Comparison of ENCODE assay signal across 26 mouse cellular contexts in the genomic region with DNA sequence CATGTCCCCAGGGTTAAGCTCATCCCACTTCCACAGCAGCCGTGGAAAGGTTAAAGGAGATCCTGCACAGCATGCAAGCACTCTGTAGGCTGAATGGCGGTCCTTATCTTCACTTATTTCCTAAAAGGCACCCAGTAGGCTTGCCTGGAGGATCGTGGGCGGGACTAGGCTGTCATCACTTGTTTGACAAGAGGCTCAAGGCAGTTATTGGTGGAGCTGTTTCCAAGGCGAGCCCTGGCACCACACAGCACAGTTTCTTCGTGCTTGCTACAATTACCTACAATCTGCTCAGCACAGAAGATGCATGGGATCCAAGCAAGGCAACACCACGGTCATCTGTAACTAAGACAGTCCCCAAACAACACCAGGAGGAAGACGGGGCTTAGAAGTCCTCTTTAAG.
DNase-seq lines count a peak whose midpoint lies in the region; ATAC-seq and TF ChIP-seq lines count a peak whose summit lies in the region.
"Had no signal": no experiment of that assay in that cellular context is flagged by ENCODE, and none has a peak within 500 bp of the region (broad histone marks: within the 10 kb centered on the region; RNA-seq: fewer than 3 reads in every experiment).

No protein-coding gene starts in this region.

- peak; percentile 67; the same call in 1 of the 2 replicates for ATAC-seq in heart, embryonic 15.5 days (replicated peaks; ENCODE audit: insufficient number of reproducible peaks, insufficient read depth, low FRiP score, low read depth)
- ATAC-seq in monocyte, adult 5-6 weeks (replicated peaks; ENCODE audit: insufficient number of reproducible peaks, low FRiP score, low TSS enrichment, poor library complexity, severe bottlenecking): no peak
- ATAC-seq in intestine, postnatal 0 days: no peak
- ATAC-seq: activated CD4-positive, CD25-positive, alpha-beta regulatory T cell, adult 4 months; intestine, embryonic 15.5 days; liver, postnatal 0 days; midbrain, embryonic 16.5 days; Patski had no signal

- no peaks in the 10 kb centered on the region for H3K79me2 ChIP-seq in MEL (ENCODE audit: control insufficient read depth, insufficient read depth, low read length, poor library complexity)

- whole genome bisulfite sequencing in heart, embryonic 15.5 days: 21% methylated on average over 8 of the region's 8 CpGs
- WGBS in intestine, postnatal 0 days: 64% methylated on average over 8 of the region's 8 CpGs

- no peaks in the 10 kb centered on the region for H3K9me3 ChIP-seq in MEL (replicated peaks; ENCODE audit: insufficient read depth, low read length)
- no peaks in the 10 kb centered on the region for H3K9me3 ChIP-seq in heart, embryonic 15.5 days (replicated peaks)
- H3K9me3 ChIP-seq in intestine, postnatal 0 days (ENCODE audit: control insufficient read depth): no peaks in the 10 kb centered on the region
- H3K9me3 ChIP-seq: hindbrain, embryonic 15.5 days; intestine, embryonic 15.5 days; limb, embryonic 12.5 days; midbrain, embryonic 10.5 days; neural tube, embryonic 15.5 days had no signal

- no peak for TF ChIP-seq RAD21 in MEL (IDR thresholded peaks at IDR 0.05; ENCODE audit: low read depth, low read length)

- H3K4me2 ChIP-seq in heart, embryonic 15.5 days: no peak overlapping the region
- H3K4me2 ChIP-seq in intestine, postnatal 0 days (replicated peaks; ENCODE audit: low read depth): no peak overlapping the region
- H3K4me2 ChIP-seq: hindbrain, embryonic 15.5 days; intestine, embryonic 15.5 days; limb, embryonic 12.5 days; liver, embryonic 11.5 days; neural tube, embryonic 15.5 days had no signal

- H3K4me1 ChIP-seq in MEL (ENCODE audit: control insufficient read depth in 1 of 2, insufficient read depth in 2 of 2, low read length in 2 of 2): no peaks in the 10 kb centered on the region
- H3K4me1 ChIP-seq in heart, embryonic 15.5 days (replicated peaks): peaks cover 38% of the 10 kb centered on the region
- no peaks in the 10 kb centered on the region for H3K4me1 ChIP-seq in intestine, postnatal 0 days (replicated peaks; ENCODE audit: control insufficient read depth, insufficient read depth, low read length)
- H3K4me1 ChIP-seq: hindbrain, embryonic 15.5 days; neural tube, embryonic 15.5 days had no signal

- no peak overlapping the region for H3K4me3 ChIP-seq in MEL (ENCODE audit: control insufficient read depth in 1 of 2, insufficient read depth in 1 of 2, low read depth in 2 of 2, low read length in 2 of 2)
- no peak overlapping the region for H3K4me3 ChIP-seq in heart, embryonic 15.5 days
- H3K4me3 ChIP-seq in intestine, postnatal 0 days (ENCODE audit: low read depth, low read length): no peak overlapping the region
- H3K4me3 ChIP-seq: hindbrain, embryonic 15.5 days; intestine, embryonic 15.5 days; layer of hippocampus, adult 2 months; limb, embryonic 12.5 days; midbrain, embryonic 10.5 days; neural tube, embryonic 15.5 days had no signal

- no peaks in the 10 kb centered on the region for H3K36me3 ChIP-seq in MEL (ENCODE audit: control insufficient read depth in 1 of 2, insufficient read depth in 2 of 2, low read length in 2 of 2)
- H3K36me3 ChIP-seq in heart, embryonic 15.5 days: no peaks in the 10 kb centered on the region
- no peaks in the 10 kb centered on the region for H3K36me3 ChIP-seq in intestine, postnatal 0 days (ENCODE audit: control insufficient read depth, insufficient read depth)
- H3K36me3 ChIP-seq: hindbrain, embryonic 15.5 days; intestine, embryonic 15.5 days; limb, embryonic 12.5 days; midbrain, embryonic 10.5 days; neural tube, embryonic 15.5 days had no signal

- peak; percentile 23 for DNase-seq in MEL (ENCODE audit: low read depth, low spot score)
- DNase-seq in MN1 (ENCODE audit: low spot score): peak; percentile 13
- DNase-seq in heart, adult 9 months (ENCODE audit: low spot score in 2 of 2): peak; percentile 26 to 35
- no peak for DNase-seq in cerebellum, adult 9-11 months
- DNase-seq in adipocyte (ENCODE audit: low spot score): no peak
- DNase-seq: adrenal gland, postnatal 10 days; cerebellum, postnatal 10 days; gastrocnemius, postnatal 25 days; kidney, postnatal 25 days; liver, postnatal 0 days; lung, postnatal 10 days; right cerebral cortex, postnatal 14 days; thymus, postnatal 14 days had no signal

- H3K9ac ChIP-seq in MEL (ENCODE audit: control insufficient read depth, low read depth, low read length, poor library complexity, severe bottlenecking): no peak overlapping the region
- H3K9ac ChIP-seq in heart, embryonic 15.5 days: no peak overlapping the region
- H3K9ac ChIP-seq in intestine, postnatal 0 days (ENCODE audit: low read depth, low read length): no peak overlapping the region
- H3K9ac ChIP-seq: hindbrain, embryonic 15.5 days; intestine, embryonic 15.5 days; limb, embryonic 12.5 days; liver, postnatal 0 days; neural tube, embryonic 15.5 days had no signal

- no peak for TF ChIP-seq EP300 in MEL (IDR thresholded peaks at IDR 0.05; ENCODE audit: low read depth in 1 of 2, low read length in 2 of 2)

- H3K27me3 ChIP-seq in MEL (ENCODE audit: control insufficient read depth in 1 of 2, insufficient read depth in 2 of 2, low read length in 2 of 2): peaks cover 0 to 1% of the 10 kb centered on the region in 2 experiments; a peak in 1 of 4 replicates
- no peaks in the 10 kb centered on the region for H3K27me3 ChIP-seq in heart, embryonic 15.5 days
- no peaks in the 10 kb centered on the region for H3K27me3 ChIP-seq in intestine, postnatal 0 days (replicated peaks; ENCODE audit: control insufficient read depth, insufficient read depth, low read length)
- H3K27me3 ChIP-seq: hindbrain, embryonic 15.5 days; intestine, embryonic 15.5 days; limb, embryonic 12.5 days; neural tube, embryonic 15.5 days; Patski had no signal

- H3K27ac ChIP-seq in MEL (ENCODE audit: control insufficient read depth, low read depth, low read length): no peak overlapping the region
- peak overlapping the region; percentile 88 for H3K27ac ChIP-seq in heart, embryonic 15.5 days
- no peak overlapping the region for H3K27ac ChIP-seq in intestine, postnatal 0 days (ENCODE audit: low read depth, low read length)
- H3K27ac ChIP-seq: hindbrain, embryonic 15.5 days; intestine, embryonic 15.5 days; layer of hippocampus, adult 2 months; limb, embryonic 12.5 days; midbrain, embryonic 10.5 days; neural tube, embryonic 15.5 days had no signal

- no peak for TF ChIP-seq POLR2A in MEL (IDR thresholded peaks at IDR 0.05; ENCODE audit: control insufficient read depth in 1 of 2, insufficient read depth in 1 of 2, low read depth in 1 of 2, low read length in 2 of 2, poor library complexity in 1 of 2)

- TF ChIP-seq CTCF in MEL (IDR thresholded peaks at IDR 0.05 in 2 of 3, conservative IDR thresholded peaks at IDR 0.05 in 1 of 3; ENCODE audit: control insufficient read depth in 1 of 3, insufficient read depth in 1 of 3, low read depth in 2 of 3, low read length in 3 of 3, poor library complexity in 1 of 3, severe bottlenecking in 1 of 3): no peak
- TF ChIP-seq CTCF in intestine, postnatal 0 days (IDR thresholded peaks at IDR 0.05; ENCODE audit: low read depth): no peak

TF ChIP-seq in MEL, 35 proteins besides CTCF, POLR2A, EP300 and RAD21:
- TF ChIP-seq POLR2AphosphoS5 (IDR thresholded peaks at IDR 0.05; ENCODE audit: borderline replicate concordance, low read depth, low read length): no peak
- no peak for TF ChIP-seq SMC3 (IDR thresholded peaks at IDR 0.05; ENCODE audit: low read depth, low read length)
- TF ChIP-seq MEF2A (IDR thresholded peaks at IDR 0.05; ENCODE audit: extremely low read depth, insufficient replicate concordance, low read depth, low read length, poor library complexity, severe bottlenecking): no peak

Comparison
In these comparisons a context has a peak if more than half of its experiments do, and no peak if none do; other contexts are left out.
1. DNase-seq: peak in MEL (single experiment), MN1 (single experiment) and heart, adult 9 months (2 of 2); none in cerebellum, adult 9-11 months (single experiment) and adipocyte (single experiment).